Mouse (Mus musculus): ENCODE data around the gene Enpp3.
A peak's percentile ranks its signal among the peaks of the same experiment; 100 is the strongest.
"Not testable (repeated sequence)": the region's sequence is repeated elsewhere in the genome, so short reads cannot be mapped to it uniquely, and the experiment has no call there.

Enpp3 gene

GRCm38 (mm10) chr10:24821990-24822676 is 20.5 kb downstream of the Enpp3 start:
- no peak for DNase-seq

GRCm38 (mm10) chr10:24819526-24819925 is 23.1 kb downstream of the Enpp3 start:
- DNase-seq, result no peak

- DNase-seq, result no peak
Measured at GRCm38 (mm10) chr10:24810639-24811038, 32.0 kb downstream of the Enpp3 start.

GRCm38 (mm10) chr10:24806756-24807155 is 35.9 kb downstream of the Enpp3 start:
- no peak for DNase-seq

- no peak for DNase-seq
Measured at GRCm38 (mm10) chr10:24805876-24806275, 36.7 kb downstream of the Enpp3 start.

- DNase-seq, result no peak
Measured at GRCm38 (mm10) chr10:24805173-24805572, 37.5 kb downstream of the Enpp3 start.

- DNase-seq, result not testable (repeated sequence)
Measured at GRCm38 (mm10) chr10:24802742-24803244, 39.8 kb downstream of the Enpp3 start.

GRCm38 (mm10) chr10:24801796-24802195 is 40.8 kb downstream of the Enpp3 start:
- no peak for DNase-seq

- peak; percentile 45 to 52 for DNase-seq
Measured at GRCm38 (mm10) chr10:24797246-24797645, 45.4 kb downstream of the Enpp3 start.

GRCm38 (mm10) chr10:24792756-24793155 is 49.9 kb downstream of the Enpp3 start:
- no peak for DNase-seq

- DNase-seq, result peak; percentile 23 to 28
Measured at GRCm38 (mm10) chr10:24789747-24790545, 52.7 kb downstream of the Enpp3 start.

- DNase-seq, result no peak
Measured at GRCm38 (mm10) chr10:24785345-24785744, 57.3 kb downstream of the Enpp3 start.

GRCm38 (mm10) chr10:24784624-24785276 is 57.9 kb downstream of the Enpp3 start:
- DNase-seq, result no peak

GRCm38 (mm10) chr10:24783946-24784345 is 58.7 kb downstream of the Enpp3 start:
- DNase-seq, result no peak

GRCm38 (mm10) chr10:24778643-24779020 is 64.0 kb downstream of the Enpp3 start:
- DNase-seq, result no peak

- DNase-seq, result no peak
Measured at GRCm38 (mm10) chr10:24777916-24778642, 64.5 kb downstream of the Enpp3 start.

- DNase-seq, result no peak
Measured at GRCm38 (mm10) chr10:24769496-24769895, 73.1 kb downstream of the Enpp3 start.

- DNase-seq, result no peak
Measured at GRCm38 (mm10) chr10:24767695-24768094, 74.9 kb downstream of the Enpp3 start.

GRCm38 (mm10) chr10:24766061-24766460 is 76.6 kb downstream of the Enpp3 start:
- no peak for DNase-seq

- no peak for DNase-seq
Measured at GRCm38 (mm10) chr10:24765151-24765755, 77.4 kb downstream of the Enpp3 start.

- DNase-seq, result no peak
Measured at GRCm38 (mm10) chr10:24764640-24765039, 78.0 kb downstream of the Enpp3 start.

- no peak for DNase-seq
Measured at GRCm38 (mm10) chr10:24763257-24763656, 79.4 kb downstream of the Enpp3 start.

All from cerebellum, adult 18-20 months (tissue).